Mouse (Mus musculus) heart, embryonic 12.5 days (tissue): Measurements from ENCODE around the gene Fads1. TPM values are rescaled to one million over a fixed set of nuclear protein-coding genes. Genes with fewer than 3 reads are reported as not detected.
"Not testable (repeated sequence)": the region's sequence is repeated elsewhere in the genome, so short reads cannot be mapped to it uniquely, and the experiment has no call there.

Experiments used
- ATAC-seq: fragments of 200-750 bp; cut with Nextera tagmentation; 2 replicates; pipeline ENCODE4 v1.8.0; 2017; ENCODE audit warnings: moderate TSS enrichment, moderate library complexity; ENCODE audit not compliant: insufficient number of reproducible peaks, low FRiP score
- H3K27ac ChIP-seq: fragments of 300-500 bp; sonication (generic); 2 replicates; pipeline ENCODE4 v1.5.1; 2016; ENCODE audit warnings: mild to moderate bottlenecking, moderate library complexity; ENCODE audit not compliant: poor library complexity, severe bottlenecking
- H3K27me3 ChIP-seq: fragments of 300-500 bp; sonication (generic); replicated peaks from 2 replicates; pipeline ENCODE4 v1.6.1; 2016; ENCODE audit warnings: mild to moderate bottlenecking, moderate library complexity
- H3K36me3 ChIP-seq: fragments of 300-500 bp; sonication (generic); 2 replicates; pipeline ENCODE4 v1.6.1; 2016; ENCODE audit warnings: mild to moderate bottlenecking, moderate library complexity
- H3K4me1 ChIP-seq: fragments of 300-500 bp; sonication (generic); replicated peaks from 2 replicates; pipeline ENCODE4 v1.6.1; 2016; ENCODE audit warnings: mild to moderate bottlenecking
- H3K4me2 ChIP-seq: fragments of 300-500 bp; sonication (generic); 2 replicates; pipeline ENCODE4 v1.6.1; 2016; ENCODE audit warnings: mild to moderate bottlenecking, moderate library complexity
- H3K4me3 ChIP-seq: fragments of 300-500 bp; sonication (generic); 2 replicates; pipeline ENCODE4 v1.5.1; 2016; ENCODE audit warnings: mild to moderate bottlenecking
- H3K9ac ChIP-seq: fragments of 300-500 bp; sonication (generic); 2 replicates; pipeline ENCODE4 v1.6.1; 2016; ENCODE audit warnings: mild to moderate bottlenecking, moderate library complexity
- H3K9me3 ChIP-seq: fragments of 300-500 bp; sonication (generic); replicated peaks from 2 replicates; pipeline ENCODE4 v1.6.1; 2016; ENCODE audit warnings: mild to moderate bottlenecking, moderate library complexity
- WGBS: fragments of 180-500 bp; shearing (Covaris S2); methylation state at CpG from one replicate; pipeline ENCODE4 v1.1.7; 2016; 5-methylcytosine and 5-hydroxymethylcytosine counted together
- polyA plus RNA-seq: library from polyadenylated mRNA; unstranded; fragments of >200 nt; fragmentation: Nextera tagmentation; extraction: Ambion mirVana; gene quantifications from 2 replicates; pipeline ENCODE4 v1.2.1, GENCODE M21; 2016

The Fads1 gene
- polyA plus RNA-seq, 1 experiment from 2014 or later = 72.1 TPM

- Histone ChIP-seq H3K4me3 (no peak overlapping the region), H3K4me2 (no peak overlapping the region), H3K9ac (no peak overlapping the region), H3K4me1 (peaks cover under 1% of the 10 kb centered on the region; the same call in 1 of the 2 replicates), H3K36me3 (no peaks in the 10 kb centered on the region), H3K9me3 (0 out of 2 replicates have a peak, but pooled peaks cover 3% of the 10 kb centered on the region), H3K27ac (no peak overlapping the region), H3K27me3 (no peaks in the 10 kb centered on the region)
- WGBS = 92% methylated on average over 1 of the region's 1 CpGs
- no peak for ATAC-seq
Measured at GRCm38 (mm10) chr19:10167951-10168350, 14.7 kb upstream of the Fads1 start.

GRCm38 (mm10) chr19:10168441-10168840, 14.2 kb upstream of the Fads1 start:
- WGBS = 81% methylated on average over 3 of the region's 3 CpGs
- Histone ChIP-seq H3K4me3 (no peak overlapping the region), H3K9me3 (0 out of 2 replicates have a peak, but pooled peaks cover 3% of the 10 kb centered on the region), H3K4me2 (no peak overlapping the region), H3K4me1 (peaks cover 5% of the 10 kb centered on the region; the same call in 1 of the 2 replicates), H3K27me3 (no peaks in the 10 kb centered on the region), H3K36me3 (no peaks in the 10 kb centered on the region), H3K27ac (no peak overlapping the region), H3K9ac (no peak overlapping the region)
- no peak for ATAC-seq

GRCm38 (mm10) chr19:10169179-10169578, 13.5 kb upstream of the Fads1 start:
- H3K27me3 ChIP-seq = no peaks in the 10 kb centered on the region
- 0 out of 2 replicates have a peak, but pooled peaks have one; percentile 33 for ATAC-seq
- H3K4me1 ChIP-seq = peaks cover 5% of the 10 kb centered on the region; the same call in 1 of the 2 replicates
- 0 out of 2 replicates have a peak, but pooled peaks cover 3% of the 10 kb centered on the region for H3K9me3 ChIP-seq
- H3K9ac ChIP-seq = no peak overlapping the region
- H3K27ac ChIP-seq = no peak overlapping the region
- H3K36me3 ChIP-seq = no peaks in the 10 kb centered on the region
- no peak overlapping the region for H3K4me3 ChIP-seq
- H3K4me2 ChIP-seq = no peak overlapping the region

GRCm38 (mm10) chr19:10169692-10170330, 12.9 kb upstream of the Fads1 start:
- not testable (repeated sequence) for H3K4me1 ChIP-seq, H3K4me2 ChIP-seq, H3K9me3 ChIP-seq, H3K27ac ChIP-seq, H3K27me3 ChIP-seq, H3K9ac ChIP-seq, H3K4me3 ChIP-seq, ATAC-seq, H3K36me3 ChIP-seq
- 89% methylated on average over 3 of the region's 3 CpGs for WGBS

GRCm38 (mm10) chr19:10170466-10170865, 12.2 kb upstream of the Fads1 start:
- Histone ChIP-seq H3K27me3 (no peaks in the 10 kb centered on the region), H3K4me1 (peaks cover 8% of the 10 kb centered on the region), H3K36me3 (no peaks in the 10 kb centered on the region), H3K9me3 (0 out of 2 replicates have a peak, but pooled peaks cover 3% of the 10 kb centered on the region), H3K4me3 (no peak overlapping the region), H3K27ac (no peak overlapping the region), H3K4me2 (no peak overlapping the region), H3K9ac (no peak overlapping the region)
- WGBS = 52% methylated on average over 1 of the region's 1 CpGs
- no peak for ATAC-seq

- no peak overlapping the region for H3K9ac ChIP-seq
- ATAC-seq = no peak
- H3K4me2 ChIP-seq = no peak overlapping the region
- H3K4me1 ChIP-seq = peaks cover 8% of the 10 kb centered on the region
- 66% methylated on average over 7 of the region's 7 CpGs for WGBS
- no peaks in the 10 kb centered on the region for H3K27me3 ChIP-seq
- no peaks in the 10 kb centered on the region for H3K36me3 ChIP-seq
- H3K9me3 ChIP-seq = 0 out of 2 replicates have a peak, but pooled peaks cover 3% of the 10 kb centered on the region
- no peak overlapping the region for H3K4me3 ChIP-seq
- no peak overlapping the region for H3K27ac ChIP-seq
Measured at GRCm38 (mm10) chr19:10171359-10171758, 11.3 kb upstream of the Fads1 start.

- Histone ChIP-seq H3K4me3 (no peak overlapping the region), H3K36me3 (no peaks in the 10 kb centered on the region), H3K9ac (no peak overlapping the region), H3K4me1 (peaks cover 10% of the 10 kb centered on the region), H3K27ac (0 out of 2 replicates have a peak overlapping the region, but pooled peaks have one; percentile 21), H3K9me3 (0 out of 2 replicates have a peak, but pooled peaks cover 3% of the 10 kb centered on the region), H3K4me2 (no peak overlapping the region), H3K27me3 (no peaks in the 10 kb centered on the region)
- ATAC-seq = no peak
Measured at GRCm38 (mm10) chr19:10171846-10172245, 10.8 kb upstream of the Fads1 start.

GRCm38 (mm10) chr19:10173116-10173718, 9.5 kb upstream of the Fads1 start:
- 69% methylated on average over 5 of the region's 5 CpGs for WGBS
- no peak overlapping the region for H3K4me3 ChIP-seq
- H3K4me1 ChIP-seq = peaks cover 16% of the 10 kb centered on the region
- peak; percentile 92 for ATAC-seq
- H3K4me2 ChIP-seq = no peak overlapping the region
- peak overlapping the region; percentile 71 for H3K27ac ChIP-seq
- H3K27me3 ChIP-seq = no peaks in the 10 kb centered on the region
- H3K9me3 ChIP-seq = peaks cover 5% of the 10 kb centered on the region; the same call in 1 of the 2 replicates
- H3K36me3 ChIP-seq = no peaks in the 10 kb centered on the region
- H3K9ac ChIP-seq = no peak overlapping the region

GRCm38 (mm10) chr19:10173844-10174539, 8.7 kb upstream of the Fads1 start:
- Histone ChIP-seq H3K36me3 (no peaks in the 10 kb centered on the region), H3K9ac (no peak overlapping the region), H3K4me3 (no peak overlapping the region), H3K4me1 (peaks cover 16% of the 10 kb centered on the region), H3K4me2 (no peak overlapping the region), H3K27ac (no peak overlapping the region), H3K9me3 (peaks cover 9% of the 10 kb centered on the region; the same call in 1 of the 2 replicates), H3K27me3 (no peaks in the 10 kb centered on the region)
- WGBS = 80% methylated on average over 7 of the region's 7 CpGs
- no peak for ATAC-seq

- WGBS = 53% methylated on average over 4 of the region's 4 CpGs
- H3K4me2 ChIP-seq = no peak overlapping the region
- H3K4me1 ChIP-seq = peaks cover 16% of the 10 kb centered on the region
- H3K9ac ChIP-seq = no peak overlapping the region; the same call in 1 of the 2 replicates
- H3K9me3 ChIP-seq = peaks cover 9% of the 10 kb centered on the region; the same call in 1 of the 2 replicates
- no peak overlapping the region for H3K27ac ChIP-seq
- ATAC-seq = no peak
- H3K4me3 ChIP-seq = no peak overlapping the region
- H3K36me3 ChIP-seq = no peaks in the 10 kb centered on the region
- no peaks in the 10 kb centered on the region for H3K27me3 ChIP-seq
Measured at GRCm38 (mm10) chr19:10174956-10175355, 7.7 kb upstream of the Fads1 start.

GRCm38 (mm10) chr19:10176477-10176876, 6.2 kb upstream of the Fads1 start:
- H3K4me2 ChIP-seq = no peak overlapping the region
- 61% methylated on average over 1 of the region's 1 CpGs for WGBS
- H3K9me3 ChIP-seq = peaks cover 5% of the 10 kb centered on the region; the same call in 1 of the 2 replicates
- no peak overlapping the region for H3K4me3 ChIP-seq
- peaks cover 16% of the 10 kb centered on the region for H3K4me1 ChIP-seq
- no peak overlapping the region for H3K9ac ChIP-seq
- ATAC-seq = no peak
- H3K27ac ChIP-seq = no peak overlapping the region
- H3K27me3 ChIP-seq = no peaks in the 10 kb centered on the region
- no peaks in the 10 kb centered on the region for H3K36me3 ChIP-seq
